Mouse (Mus musculus) kidney, adult 8-10 months (tissue): ENCODE measurements around the gene Agbl4.

Experiments used
- DNase-seq, 2 experiments: peaks; one replicate each; pipeline ENCODE4 v3.0.0; 2022

The Agbl4 gene

DNA sequence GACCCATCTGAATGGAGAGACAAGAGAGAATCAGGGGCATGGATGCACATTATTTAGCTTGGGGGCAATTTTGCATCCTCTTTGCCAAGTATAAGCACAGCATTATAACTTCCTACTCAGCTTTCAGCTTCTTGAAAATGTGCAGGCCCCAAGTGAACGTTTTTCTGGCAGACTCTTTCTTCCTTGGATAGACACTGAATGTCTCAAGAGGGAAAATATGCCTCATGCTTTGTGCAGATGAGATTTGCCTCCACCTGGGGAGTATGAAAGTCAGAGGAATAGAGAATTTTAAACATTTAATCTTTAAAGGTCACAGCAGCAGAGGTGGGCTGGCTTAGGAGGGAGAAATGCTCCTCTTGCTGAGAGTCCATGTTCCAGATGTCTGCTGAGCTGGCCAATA is 1005.8 kb downstream of the Agbl4 start:
- no peak for DNase-seq

DNA sequence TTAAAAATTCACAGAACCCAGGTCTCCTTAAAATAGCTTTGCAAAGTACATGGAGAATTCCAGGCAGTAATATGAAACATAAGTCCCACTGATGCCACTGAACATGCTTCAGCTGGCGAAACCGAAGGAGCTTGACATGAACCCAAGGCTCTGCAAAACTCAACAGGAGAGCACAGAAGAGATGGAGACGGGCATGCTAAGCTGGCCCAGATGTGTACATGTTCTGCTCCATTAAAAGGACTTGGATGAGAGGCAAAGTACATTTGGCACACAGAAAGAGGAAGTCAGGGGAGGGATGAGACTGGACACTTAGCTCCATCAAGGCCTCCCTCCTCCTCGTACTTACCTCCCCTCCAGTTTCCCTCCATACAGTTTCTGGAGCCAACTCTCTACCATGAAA is 1013.3 kb downstream of the Agbl4 start:
- peak; percentile 64 to 68 for DNase-seq

GRCm38 (mm10) chr4:111414399-111414798 is 1016.9 kb downstream of the Agbl4 start:
- peak; percentile 54 to 63 for DNase-seq

GRCm38 (mm10) chr4:111414818-111415488 is 1017.5 kb downstream of the Agbl4 start, which contains the start of gene Bend5:
Gene Bend5 (plus strand): TSS chr4:111415006.
- peak; percentile 69 to 73 for DNase-seq

- no peak for DNase-seq
These were observed 1018.7 kb downstream of the Agbl4 start for GRCm38 (mm10) chr4:111416126-111416525.

DNA sequence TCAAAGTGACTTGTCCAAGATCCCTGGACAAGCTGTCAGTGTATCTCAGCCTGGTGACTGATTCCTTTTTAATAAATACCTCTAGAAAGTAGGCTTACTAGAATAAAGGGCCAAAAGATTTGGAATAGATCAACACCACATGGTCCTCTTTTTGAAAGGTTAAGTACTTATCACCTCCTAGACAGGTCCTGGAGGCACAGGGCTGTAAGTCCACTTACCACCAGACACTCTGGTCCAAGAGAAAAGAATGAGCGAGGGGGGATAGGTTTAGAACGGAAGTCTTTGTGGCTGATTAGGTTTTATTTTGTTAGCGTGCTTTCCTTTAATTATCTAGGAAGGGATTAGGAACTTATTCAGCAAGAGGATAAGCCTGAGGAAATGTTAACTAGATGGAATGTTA is 1019.1 kb downstream of the Agbl4 start:
- DNase-seq: no peak

GRCm38 (mm10) chr4:111417716-111418115 is 1020.3 kb downstream of the Agbl4 start:
- no peak for DNase-seq

DNA sequence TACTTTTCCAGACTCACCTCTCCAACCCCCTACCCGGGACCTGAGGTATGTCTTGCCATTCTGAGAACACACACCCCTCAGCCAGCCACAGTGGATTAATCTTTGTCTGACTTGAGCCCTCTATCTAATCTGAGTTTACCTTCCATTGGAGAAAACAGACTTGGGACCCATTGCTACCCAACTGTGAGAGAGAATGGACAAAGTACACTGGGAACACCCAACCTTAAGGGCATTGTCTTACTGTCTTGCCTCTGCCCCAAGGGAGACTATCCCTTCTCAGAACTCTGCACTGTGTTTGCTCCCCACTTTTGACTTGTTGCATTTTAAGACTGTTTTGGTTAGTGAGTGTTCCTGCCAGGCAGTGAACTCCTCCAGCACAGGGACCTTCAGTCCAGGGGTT is 1022.0 kb downstream of the Agbl4 start:
- peak; percentile 47 to 58 for DNase-seq

DNA sequence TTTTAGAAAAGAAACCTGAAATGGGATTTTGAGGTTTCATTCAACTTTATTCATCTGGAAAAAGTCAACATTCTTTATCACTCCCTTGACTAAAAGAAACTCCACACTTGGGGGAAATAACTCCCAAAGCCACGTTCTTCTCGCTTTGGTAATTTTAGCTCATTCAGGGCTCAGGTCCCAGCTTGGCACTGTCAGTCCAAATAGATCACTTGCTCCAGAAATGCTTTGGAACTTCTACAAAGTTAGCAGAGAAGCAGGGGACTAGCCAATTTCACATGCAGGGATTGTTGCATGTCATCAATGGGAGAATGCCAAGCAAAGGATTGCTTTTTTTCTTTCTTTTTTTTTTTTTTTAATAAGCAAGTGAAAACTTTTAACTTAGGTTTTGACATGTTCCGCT is 1022.6 kb downstream of the Agbl4 start:
- no peak for DNase-seq

DNA sequence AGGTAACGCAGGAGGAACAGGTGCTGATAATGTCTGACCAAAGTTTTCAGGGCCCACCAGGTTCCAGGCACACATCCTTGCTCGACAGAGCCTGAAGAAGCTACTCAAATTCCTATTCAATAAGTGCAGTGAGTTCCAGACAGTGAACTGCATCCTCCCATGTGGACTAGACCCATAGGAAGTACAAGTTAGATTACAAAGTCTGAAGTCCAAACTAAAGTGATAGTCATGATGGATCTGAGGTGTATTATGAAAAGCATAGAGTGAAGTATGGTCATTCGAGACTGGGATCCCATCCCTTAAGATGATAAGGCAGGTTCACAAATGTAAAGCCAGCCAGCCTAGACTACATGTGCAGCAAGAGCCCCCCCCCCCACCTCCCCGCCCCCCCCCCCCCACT is 1023.5 kb downstream of the Agbl4 start:
- DNase-seq: no peak

GRCm38 (mm10) chr4:111421785-111422184 is 1024.3 kb downstream of the Agbl4 start:
- DNase-seq: no peak

DNA sequence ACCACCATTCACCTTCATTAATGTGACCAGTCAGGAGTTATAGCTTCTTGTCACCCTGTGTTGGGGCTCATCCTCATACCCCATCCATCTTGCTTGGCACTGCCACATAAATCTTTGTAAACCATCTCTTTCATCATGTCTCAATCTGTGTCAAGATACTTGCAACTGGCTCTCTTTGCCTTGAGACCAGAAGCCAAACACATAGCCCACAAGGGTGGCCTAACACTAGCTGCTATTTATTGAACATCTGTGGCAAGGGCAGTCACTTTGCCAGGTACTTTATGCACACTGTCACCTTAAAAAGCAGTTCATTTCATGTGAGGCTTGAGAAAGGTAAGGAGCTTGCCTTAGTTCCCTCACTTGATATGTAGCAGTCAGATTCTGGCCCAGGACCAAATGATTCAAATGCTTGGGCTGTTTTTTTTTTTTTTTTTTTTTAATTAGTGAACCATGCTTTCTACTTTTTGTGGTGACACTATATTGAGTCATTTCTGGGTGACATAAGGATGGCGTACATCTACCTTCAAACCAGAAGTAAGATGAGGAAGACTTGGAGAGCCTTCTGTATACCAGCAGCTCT is 1027.0 kb downstream of the Agbl4 start:
- DNase-seq: no peak

GRCm38 (mm10) chr4:111425170-111425569 is 1027.7 kb downstream of the Agbl4 start:
- DNase-seq: no peak

- no peak for DNase-seq
These were observed 1033.7 kb downstream of the Agbl4 start for GRCm38 (mm10) chr4:111431186-111431585.

- DNase-seq: no peak
These were observed 1034.6 kb downstream of the Agbl4 start for GRCm38 (mm10) chr4:111432013-111432412.

- no peak for DNase-seq
These were observed 1035.0 kb downstream of the Agbl4 start for GRCm38 (mm10) chr4:111432417-111432816.

GRCm38 (mm10) chr4:111441709-111442108 is 1044.2 kb downstream of the Agbl4 start:
- no peak for DNase-seq

DNA sequence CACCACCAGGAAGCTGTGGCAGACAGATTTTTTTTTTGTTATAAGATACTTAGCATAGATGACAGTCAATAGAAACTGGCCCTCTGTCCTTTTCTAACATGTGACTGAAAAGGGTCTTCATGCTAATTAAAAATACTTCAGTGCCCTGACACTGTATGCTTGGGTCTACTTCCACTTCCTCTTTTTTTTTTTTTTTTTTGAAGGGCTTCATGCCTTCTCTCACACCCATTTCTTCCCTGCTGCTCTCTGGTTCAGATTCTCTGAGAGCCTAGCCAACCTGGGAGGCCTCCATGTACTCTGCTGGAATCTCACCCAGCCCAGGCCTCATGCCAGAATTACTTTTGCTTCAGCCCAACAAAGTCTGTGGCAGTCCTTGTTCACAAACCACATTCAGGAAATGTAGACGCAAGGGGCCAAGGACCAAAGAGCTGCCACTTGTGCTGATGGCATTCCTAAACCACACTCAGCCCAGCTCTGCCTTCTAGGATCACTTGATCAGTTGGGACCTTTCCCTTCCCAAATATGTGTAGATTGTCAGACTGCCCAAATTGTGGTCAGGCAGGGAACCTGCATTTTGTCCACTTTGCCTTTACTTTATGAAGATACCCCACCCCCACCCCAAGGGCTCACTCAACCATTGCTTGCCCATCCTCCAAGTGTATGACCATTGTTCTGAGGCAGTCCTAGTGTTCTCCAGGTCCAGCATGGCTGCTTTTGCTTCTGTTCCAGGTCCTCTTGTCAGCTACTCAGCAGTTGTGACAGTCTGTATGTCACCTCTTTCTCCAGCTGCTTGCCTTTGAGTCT is 1045.2 kb downstream of the Agbl4 start:
- peak; percentile 27 to 42 for DNase-seq

DNA sequence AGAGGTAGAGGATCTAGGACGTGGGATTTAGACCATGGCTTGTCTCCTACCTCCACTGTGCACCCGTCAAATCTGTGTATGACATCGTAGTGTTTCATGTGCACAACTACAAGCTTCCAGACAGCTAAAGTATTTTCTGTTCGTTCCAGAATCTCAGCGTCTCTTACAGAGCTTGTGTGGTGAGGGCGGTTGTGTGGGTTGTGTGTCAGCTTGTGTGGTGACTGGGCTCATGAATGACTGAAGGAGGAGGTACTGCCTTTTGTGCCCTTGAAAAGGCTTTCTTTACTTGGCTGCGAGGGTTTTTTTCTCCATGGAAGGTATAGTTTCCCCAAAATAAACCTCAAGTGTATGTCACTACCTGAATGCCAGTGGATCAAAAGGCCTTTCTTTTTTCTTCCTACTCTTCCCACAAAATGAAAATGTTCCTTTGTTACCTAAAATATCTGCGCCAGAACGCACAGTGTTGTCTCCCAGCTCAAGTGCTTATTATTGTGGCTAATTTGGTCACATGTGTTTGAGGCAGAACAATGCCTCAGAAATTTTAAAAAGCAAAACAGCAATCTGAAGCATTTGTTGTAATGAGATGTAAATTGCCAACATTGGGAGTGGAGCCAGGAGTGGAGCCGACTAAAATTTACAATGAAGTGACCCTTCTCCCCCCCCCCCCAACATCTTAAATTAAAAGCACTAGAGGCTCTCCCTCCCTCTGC is 1046.6 kb downstream of the Agbl4 start:
- no peak for DNase-seq

GRCm38 (mm10) chr4:111444616-111445160 is 1047.2 kb downstream of the Agbl4 start:
- DNase-seq: no peak

GRCm38 (mm10) chr4:111447918-111448317 is 1050.5 kb downstream of the Agbl4 start:
- DNase-seq: no peak

GRCm38 (mm10) chr4:111448586-111448985 is 1051.1 kb downstream of the Agbl4 start:
- DNase-seq: no peak
